Mouse (Mus musculus) fat pad, adult 2 months (tissue): ENCODE data around the gene Creb5.

Experiments used
- DNase-seq: peaks from one replicate; pipeline ENCODE4 v3.0.0-alpha.2; 2011; ENCODE audit warnings: low read depth, low spot score; ENCODE audit errors: extremely low read depth

Creb5 gene

DNA sequence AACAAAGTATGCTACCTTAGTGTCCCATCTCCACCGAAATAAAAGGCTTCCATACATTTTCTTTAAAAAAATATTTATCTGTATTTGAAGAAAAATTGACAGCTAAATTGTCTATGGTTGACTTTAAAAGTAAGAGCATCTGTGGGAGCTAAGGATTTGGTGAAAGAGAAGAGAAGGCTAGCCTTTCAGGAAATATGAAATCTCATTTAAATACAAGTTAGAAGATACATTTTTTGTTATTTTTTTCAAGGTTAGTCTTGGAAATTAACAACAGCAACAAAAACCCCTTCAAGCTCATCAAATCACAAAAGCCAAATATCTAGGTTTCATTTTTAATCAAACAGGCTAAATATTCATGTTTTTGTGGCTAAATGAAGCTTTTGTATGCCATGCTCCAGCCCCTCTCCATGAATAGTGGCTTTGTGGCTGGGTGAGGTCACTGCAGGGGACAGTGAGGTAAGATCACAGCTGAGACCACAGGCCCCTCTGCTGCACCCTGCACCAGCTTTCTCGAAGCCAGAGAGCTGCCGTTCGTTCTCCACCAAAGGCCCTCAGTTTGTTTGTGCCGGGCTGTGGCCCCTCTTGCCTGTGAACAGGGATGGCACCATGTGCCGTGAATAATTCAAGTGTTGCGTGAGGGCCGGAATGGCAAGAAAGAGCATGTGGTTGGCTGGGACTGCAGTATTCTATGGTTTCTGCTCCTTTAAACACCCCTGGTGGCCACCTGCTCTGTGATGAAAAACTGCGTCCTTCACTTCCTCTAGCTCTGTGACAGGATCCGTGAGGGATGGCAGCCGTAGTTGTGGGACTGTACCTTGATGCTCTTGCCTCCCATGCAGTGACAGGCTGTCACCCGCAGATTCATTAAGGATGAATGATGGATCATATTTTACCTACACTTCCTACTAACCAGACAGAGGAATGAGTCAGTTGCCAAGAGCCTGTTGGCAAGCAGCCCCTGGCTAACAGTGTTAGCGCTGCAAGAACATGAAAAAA is 350.6 kb downstream of the Creb5 start:
- no peak for DNase-seq

DNA sequence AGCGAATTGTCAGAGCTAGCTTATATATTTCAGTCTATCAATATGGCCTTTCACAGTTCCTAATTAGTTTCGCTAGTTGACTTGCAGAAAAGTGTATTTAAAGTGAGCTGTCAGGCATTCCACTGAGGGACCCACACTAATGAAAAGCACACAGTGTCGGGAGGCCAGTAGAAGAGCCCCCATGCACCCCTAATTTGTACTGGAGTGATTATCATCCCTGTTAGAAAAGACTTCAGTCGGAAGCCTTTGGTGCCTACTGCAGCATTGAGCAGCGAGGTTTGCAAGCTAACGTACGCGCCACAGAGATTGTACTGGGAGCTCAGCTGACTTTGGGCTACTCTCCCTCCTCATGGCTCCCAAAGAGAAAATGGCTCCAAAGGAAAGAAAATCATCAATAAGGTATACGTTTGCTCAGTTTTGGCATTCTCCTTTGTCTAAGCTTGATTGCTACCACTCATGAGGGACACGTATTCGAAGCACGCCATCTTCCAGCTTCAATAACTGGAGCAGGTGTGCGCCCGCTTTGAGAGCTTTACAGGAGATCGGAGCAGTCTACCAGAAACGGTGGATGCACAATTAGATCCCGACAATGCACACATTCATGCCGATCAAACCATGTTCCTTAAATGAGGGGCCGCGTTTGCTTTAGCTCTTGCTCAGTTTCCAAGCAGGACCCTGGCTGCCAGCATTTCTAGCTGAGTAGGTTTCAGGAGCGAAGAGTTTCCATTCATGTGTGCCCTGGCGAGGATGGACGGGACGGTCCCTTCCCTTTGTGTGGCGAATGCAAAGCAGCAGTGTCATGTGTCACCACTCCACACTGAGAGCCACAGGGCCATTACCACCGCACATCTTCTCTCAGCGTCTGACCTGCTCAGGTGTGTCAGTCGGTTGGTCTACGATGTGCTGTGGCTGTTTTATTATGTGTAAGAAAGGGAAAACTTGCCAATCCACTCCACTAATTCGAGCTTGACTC is 354.8 kb downstream of the Creb5 start:
- no peak for DNase-seq

DNA sequence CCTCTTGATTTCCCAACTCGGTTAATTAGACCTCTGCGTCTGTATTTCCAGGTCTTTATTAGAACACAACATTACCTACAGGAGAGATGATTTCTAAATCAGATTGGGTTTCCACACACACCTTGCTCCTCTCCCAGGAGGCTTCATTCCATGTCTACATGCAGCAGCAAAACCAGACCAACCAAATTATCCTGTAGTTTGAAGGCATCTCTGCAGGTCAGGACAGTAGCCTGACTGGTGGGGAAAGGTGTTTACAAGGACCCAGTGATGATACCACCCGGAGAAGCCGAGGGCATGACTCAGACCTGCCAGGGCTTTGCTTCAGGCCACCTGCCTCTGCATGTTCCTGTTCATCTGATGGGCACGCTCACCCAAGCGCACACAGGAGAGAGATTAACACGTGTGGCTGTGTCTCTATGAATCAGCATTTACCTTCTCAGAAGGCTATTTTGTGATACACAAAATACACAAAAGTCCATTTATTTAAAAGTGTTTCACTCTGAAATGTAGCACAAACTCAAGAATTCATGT is 355.8 kb downstream of the Creb5 start:
- no peak for DNase-seq

DNA sequence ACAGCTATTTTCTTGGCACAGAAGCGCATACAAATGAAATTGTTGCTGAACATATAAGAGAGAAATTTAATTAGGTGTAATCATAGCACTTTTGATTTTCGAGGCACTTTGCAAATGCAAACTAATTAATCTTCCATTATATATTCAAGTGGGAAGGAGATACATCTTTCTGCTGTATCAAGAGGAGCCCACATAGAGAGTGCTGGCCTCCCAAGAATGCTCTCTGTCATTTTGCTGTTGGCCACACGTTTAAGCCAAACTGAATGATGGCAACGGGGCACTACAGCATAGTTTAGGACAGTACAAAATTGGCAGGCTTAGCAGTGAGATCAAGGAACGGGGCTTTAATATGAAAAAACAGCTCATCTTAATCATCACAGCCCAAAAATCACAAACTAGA is 356.4 kb downstream of the Creb5 start:
- no peak for DNase-seq

DNA sequence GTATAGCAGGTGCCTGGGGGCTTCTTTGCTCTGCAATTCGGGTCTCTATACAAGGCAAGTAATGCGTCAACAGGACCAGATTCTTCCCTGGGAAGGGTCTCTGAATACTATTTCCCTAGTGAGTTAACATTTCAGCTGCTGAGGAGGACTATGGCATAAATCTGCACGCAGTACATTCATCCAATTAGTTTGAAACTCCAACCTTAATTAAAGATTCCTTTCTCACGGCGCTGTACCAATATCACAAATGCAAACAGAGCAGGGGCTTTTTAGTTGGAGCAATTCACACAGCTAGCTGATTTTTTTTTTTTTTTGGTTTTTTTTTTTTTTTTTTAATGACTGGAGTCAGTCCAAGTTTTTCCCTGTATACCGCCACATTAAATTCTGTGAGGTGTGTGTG is 357.0 kb downstream of the Creb5 start:
- no peak for DNase-seq

DNA sequence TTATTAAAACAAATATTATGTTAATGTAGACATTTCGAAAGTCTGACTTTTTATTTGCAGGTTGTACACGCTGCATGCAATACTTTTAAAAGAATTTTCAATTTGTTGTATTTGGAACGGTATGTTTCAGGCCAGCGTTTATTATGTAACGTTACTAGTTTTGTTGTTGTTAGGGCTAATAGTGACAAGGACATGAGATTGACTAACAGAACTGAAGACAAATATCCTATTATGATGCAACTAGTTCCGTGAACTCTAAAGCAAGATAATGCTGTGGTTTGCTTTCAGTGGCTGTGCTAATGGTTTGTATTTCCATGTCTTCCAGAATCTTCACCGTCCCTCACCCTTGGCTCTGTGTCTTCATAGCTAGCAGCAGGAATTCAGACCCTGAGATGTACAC is 357.9 kb downstream of the Creb5 start:
- DNase-seq: peak; percentile 45

DNA sequence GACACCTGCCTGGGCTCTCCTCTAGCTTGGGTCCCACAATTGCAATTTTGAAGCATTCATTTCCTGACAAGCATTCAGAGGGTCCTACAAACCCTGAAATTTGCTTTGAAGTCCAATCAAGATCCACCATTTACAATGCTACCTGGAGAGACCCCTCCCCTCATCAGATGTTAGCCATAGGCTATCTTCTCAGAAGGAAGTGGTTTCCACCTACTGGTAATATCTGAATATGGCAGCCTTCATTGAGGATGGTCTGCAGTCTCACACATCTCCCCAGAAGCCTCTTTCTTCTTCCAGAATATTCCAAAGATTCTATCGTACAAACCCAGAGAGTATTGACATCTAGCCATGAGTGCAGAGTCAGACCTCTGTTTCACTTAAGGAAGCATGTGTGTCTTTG is 362.7 kb downstream of the Creb5 start:
- no peak for DNase-seq

DNA sequence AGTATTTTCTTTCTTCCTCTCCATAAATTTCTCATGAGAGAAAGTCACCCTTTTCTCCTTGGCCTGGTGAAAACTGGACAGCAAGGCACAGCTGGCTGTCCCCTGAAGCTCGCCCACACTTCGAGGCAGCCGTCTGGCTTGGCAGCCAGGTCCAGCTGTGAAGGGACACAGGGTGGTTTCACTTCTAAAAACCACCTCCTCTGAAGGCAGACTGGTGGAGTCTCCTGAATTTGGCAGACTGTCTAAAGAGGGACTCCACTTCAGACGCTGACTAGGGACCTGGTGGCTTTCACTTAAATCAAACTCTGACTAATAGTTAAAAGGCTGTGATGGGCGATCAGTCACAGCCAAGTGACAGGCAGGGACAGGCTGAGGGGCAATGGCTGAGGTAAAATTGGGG is 365.6 kb downstream of the Creb5 start:
- DNase-seq: no peak

DNA sequence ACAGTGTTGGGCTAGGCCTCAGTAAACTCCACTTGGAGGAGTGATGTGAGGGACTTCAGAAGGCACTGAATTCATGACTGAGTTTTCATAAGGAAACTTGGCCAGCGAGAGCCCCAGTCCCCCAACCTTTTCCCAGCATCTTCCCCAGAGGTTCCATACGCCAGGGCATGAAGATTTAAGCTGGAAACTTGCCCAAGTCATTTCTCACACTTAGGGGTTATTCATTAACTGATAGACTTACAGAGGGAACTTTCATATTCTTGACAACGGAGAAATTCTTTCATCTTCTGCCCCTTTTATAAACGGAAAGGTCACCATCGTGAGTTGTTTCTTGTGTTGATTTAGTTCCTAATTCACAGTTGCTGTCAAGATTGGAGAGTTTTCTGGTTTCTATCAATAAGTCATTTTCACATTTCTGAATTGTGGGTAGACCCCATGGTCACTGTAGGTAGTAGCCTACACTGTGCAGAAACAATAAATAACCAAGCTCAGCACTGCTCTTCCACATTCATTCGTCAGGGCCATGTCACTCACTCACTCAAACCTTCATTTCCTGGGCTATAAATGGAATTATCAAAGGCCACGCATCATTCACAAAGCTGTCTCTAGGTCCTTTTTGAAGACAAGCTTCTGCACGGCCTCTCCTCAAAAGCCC is 366.8 kb downstream of the Creb5 start:
- DNase-seq: no peak

DNA sequence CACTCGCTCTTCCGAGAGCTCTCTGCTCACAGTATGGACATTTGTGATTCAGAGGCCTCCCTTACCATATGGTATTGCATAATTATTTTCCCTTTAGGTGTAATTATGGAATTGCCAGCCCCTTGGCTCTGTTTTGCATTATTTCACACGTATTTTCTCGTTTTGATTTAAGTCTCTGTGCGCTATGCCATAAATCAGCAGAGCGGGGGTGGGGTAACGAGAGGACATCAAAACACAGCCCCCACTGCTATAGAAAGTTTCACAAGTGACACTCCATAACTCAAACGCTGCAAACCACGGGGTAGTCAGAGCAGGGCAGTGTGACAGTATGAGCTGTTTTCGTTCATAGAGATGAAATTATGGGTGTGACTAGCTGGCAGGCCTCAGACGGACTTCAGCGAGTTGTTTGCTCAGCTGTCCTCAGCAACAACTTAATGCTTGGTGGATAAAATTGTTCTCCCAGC is 367.3 kb downstream of the Creb5 start:
- no peak for DNase-seq

DNA sequence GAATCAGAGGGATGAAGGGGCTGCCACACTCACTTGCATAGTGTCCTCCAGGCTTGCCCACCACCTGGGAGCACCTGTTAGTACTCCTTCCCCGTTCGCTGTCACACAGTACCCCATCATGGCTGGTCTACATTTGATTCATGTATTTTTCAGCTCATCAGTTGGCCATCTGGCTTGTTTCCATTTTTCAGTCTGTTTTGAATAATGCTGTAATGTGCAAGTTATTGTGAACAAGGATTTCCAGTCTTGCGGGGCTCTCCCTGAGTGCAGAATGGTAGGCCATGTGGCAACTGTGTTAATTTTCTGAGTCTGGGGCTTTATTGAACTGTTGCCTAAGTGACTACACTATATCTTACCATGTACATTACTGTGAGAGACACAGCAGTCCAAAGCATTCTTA is 369.4 kb downstream of the Creb5 start:
- DNase-seq: no peak

DNA sequence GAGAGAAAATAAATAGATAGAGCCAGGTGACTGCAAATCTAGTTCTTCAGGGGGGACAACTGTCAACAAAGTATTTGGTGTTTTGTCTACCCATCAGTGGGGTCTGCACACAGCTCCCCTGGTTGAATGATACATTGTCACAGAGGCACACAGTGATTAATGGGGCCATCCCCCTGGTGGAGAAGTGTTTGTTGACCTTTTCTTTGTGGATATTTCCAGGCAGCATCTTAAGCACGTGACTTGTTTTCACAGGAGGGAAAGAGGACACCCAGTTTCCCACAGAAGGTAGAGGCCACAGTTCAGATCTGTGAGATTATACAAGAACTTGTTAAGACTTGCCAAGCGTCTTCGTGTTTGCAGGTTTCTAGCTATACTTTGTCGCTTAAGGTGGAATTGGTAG is 370.4 kb downstream of the Creb5 start:
- DNase-seq: no peak

DNA sequence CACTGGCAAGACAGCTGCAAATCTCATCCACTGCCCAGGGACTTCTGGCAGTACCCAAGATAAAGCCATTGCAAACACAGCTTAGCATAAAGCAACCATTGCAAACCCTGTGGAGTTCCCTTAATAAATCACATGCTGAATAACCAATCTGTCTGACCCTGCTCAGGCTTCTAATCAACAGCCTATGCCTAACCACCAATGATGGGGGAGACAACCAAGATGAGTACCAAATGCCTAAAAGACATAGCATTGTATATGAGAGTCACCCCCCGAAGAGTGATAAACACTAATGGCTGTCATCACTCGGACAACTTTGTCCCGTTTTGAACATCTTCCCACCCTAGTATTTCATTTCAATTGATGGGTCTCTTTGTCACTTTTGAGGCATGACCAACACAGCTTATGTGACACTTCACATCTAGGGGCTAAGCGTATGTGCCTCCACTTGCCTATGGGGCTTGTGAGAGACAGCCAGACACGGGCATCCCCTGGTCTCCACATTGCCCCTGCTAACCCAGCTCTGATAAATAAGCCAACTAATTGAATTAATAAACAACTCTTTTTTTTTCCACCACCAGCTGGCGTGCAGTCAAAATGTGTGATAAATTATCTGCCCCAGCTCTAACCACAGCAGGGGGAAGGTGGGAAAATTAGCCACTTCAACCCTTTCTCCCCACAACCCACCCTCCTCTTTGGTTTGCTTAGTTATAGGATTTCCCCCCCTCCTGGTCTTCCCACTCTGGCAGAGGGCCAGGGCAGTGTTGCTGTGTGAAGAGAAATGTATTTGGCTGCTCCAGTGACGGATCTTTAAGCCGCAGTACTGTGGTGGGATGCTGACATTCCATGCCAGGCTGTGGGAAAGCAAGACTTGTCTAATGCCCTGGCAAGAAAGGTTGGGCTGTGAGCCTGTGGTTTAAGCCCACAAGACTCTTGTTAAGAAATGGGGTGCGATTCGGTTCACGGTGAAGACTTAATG is 376.1 kb downstream of the Creb5 start:
- no peak for DNase-seq

DNA sequence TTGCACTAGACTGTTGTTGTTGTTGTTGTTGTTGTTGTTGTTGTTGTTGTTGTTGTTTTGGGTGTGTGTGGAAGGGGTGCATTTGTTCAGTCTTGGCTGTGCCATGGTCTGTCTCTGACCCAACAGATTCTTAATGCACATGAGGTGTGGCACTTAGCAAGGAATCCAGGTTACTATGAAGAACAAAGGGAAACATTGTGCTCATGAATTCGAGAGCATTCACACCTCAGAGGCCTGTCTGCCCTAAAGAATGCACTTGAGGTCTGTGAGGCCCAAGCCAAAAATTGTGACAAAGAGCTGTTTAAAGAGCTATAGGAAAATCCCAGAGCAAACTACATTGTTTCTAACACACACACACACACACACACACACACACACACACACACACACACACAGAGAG is 377.7 kb downstream of the Creb5 start:
- no peak for DNase-seq

DNA sequence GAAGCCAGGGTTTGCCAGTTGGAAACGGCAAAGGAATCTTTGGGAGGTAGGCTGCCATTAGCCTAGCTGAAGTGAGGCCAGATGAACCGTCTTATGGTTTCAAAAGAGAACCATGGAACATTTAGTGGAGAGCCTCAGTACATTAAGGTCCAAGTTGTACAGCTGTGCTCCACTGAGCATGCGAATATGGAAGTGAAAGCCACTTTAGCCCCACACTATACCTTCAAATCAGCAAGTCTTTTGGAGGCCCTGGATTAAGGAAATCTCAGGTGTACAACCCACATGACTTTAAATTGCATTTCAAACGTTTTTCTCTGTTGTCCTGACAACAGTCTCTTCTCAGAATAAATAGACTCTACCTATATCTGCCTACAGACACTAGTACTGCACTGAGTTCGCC is 379.4 kb downstream of the Creb5 start:
- no peak for DNase-seq

DNA sequence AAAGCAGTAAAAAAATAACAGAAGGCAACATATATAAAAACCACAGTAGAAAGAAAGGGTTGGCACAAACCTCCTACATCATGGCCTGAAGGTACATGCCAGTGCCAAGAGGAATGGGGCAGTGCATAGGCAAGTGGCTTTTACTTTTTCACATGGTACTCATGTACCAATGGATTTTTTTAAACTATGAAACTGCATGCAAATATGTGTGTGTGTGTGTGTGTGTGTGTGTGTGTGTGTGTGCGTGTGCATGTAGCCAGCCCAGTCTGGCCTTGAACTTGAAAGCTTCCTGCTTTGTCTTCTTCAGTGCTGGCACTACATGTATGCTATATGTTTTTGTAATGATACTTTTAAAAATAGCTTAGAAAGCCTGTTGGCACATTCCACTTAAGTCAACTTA is 391.2 kb downstream of the Creb5 start:
- DNase-seq: no peak

DNA sequence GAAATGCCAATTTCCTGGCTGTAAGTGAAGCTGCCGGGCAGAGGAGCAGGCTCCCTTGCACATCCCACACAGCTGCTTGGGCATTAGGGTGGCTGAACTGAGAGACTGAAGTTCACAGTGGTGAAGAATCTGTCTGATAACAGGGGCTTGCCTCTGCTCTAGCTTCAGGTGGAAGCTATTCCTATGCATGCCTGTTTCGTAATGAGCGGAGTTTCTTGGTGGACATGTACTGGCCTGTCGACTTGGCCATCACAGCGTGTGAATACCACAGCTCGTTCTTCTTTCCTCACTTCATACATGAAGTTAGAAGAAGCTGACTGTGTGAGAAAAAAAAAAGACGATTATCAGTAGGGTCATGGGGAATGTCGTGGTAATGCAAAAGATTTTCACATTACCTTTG is 393.0 kb downstream of the Creb5 start:
- DNase-seq: peak; percentile 58

DNA sequence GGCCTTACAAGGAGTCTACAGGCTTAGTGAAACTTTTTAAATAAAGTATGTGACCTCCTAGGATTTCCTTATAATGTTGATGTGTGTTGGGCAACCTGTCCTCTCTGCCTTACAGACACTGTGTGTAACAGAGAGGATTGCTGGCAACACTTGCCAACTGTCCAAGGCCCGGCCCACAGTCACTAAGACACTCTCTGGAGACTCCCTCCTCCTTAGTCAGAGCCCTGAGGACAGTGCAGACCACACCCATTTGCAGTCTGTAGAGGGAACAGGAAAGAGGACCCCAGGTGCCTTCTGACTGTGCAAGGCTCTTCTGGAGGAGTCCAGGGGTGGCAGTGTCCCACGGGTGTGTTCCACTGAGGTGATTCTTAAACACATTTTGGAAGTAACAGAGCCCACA is 397.3 kb downstream of the Creb5 start:
- DNase-seq: peak; percentile 11

DNA sequence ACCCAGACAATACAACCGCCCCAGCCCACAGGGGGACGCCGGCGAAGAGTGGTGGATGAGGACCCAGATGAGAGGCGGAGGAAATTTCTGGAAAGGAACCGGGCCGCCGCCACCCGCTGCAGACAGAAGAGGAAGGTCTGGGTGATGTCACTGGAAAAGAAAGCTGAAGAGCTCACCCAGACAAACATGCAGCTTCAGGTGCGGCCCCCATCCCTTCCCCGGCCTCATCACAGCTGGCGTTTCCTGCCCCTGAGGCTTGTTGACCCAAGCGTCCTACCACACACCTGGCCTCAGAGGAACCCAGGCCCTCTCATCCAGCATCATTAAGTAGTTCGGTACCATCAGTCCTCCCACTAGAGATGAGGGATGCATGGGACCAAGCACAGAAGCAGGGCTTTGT is 398.3 kb downstream of the Creb5 start:
- DNase-seq: no peak
